Mouse (Mus musculus) stomach, embryonic 14.5 days (tissue): ENCODE measurements at regions not wholly inside any gene's neighbourhood (a gene's known extent, or its start where the extent isn't known, plus 50 kb on each side); places are given as distances from the start of the nearest gene placed in this dataset.

Source experiments
- ATAC-seq: fragments of 200-750 bp; cut with Nextera tagmentation; 2 replicates; pipeline ENCODE4 v1.8.0; 2017; ENCODE audit warnings: low read depth, moderate TSS enrichment; ENCODE audit not compliant: insufficient number of reproducible peaks, insufficient read depth, low FRiP score
- H3K27ac ChIP-seq: fragments of 300-500 bp; sonication (generic); 2 replicates; pipeline ENCODE4 v1.5.1; 2014; ENCODE audit warnings: mild to moderate bottlenecking, low read length, moderate library complexity, mixed read lengths
- H3K27me3 ChIP-seq: fragments of 300-500 bp; sonication (generic); 2 replicates; pipeline ENCODE4 v1.6.1; 2014; ENCODE audit warnings: low read length, control low read depth, mixed read lengths; ENCODE audit not compliant: control insufficient read depth, insufficient read depth
- H3K36me3 ChIP-seq: fragments of 300-500 bp; sonication (generic); 2 replicates; pipeline ENCODE4 v1.6.1; 2014; ENCODE audit warnings: mild to moderate bottlenecking, control low read depth, low read length, moderate library complexity, mixed read lengths; ENCODE audit not compliant: control insufficient read depth, insufficient read depth
- H3K4me1 ChIP-seq: fragments of 300-500 bp; sonication (generic); 2 replicates; pipeline ENCODE4 v1.6.1; 2014; ENCODE audit warnings: low read length, control low read depth, mixed read lengths; ENCODE audit not compliant: control insufficient read depth, insufficient read depth
- H3K4me2 ChIP-seq: fragments of 300-500 bp; sonication (generic); replicated peaks from 2 replicates; pipeline ENCODE4 v1.6.1; 2014; ENCODE audit warnings: low read depth, low read length, control low read depth
- H3K4me3 ChIP-seq: fragments of 300-500 bp; sonication (generic); 2 replicates; pipeline ENCODE4 v1.5.1; 2014; ENCODE audit warnings: low read depth, low read length, control low read depth
- H3K9ac ChIP-seq: fragments of 300-500 bp; sonication (generic); replicated peaks from 2 replicates; pipeline ENCODE4 v1.6.1; 2014; ENCODE audit warnings: low read depth, mild to moderate bottlenecking, control low read depth, low read length, moderate library complexity, mixed read lengths
- H3K9me3 ChIP-seq: fragments of 300-500 bp; sonication (generic); 2 replicates; pipeline ENCODE4 v1.6.1; 2016; ENCODE audit warnings: low read depth, low read length, control low read depth; ENCODE audit not compliant: control insufficient read depth
- WGBS: fragments of 180-500 bp; shearing (Covaris S2); extraction: QIAGEN DNeasy Blood & Tissue Kit; methylation state at CpG from one replicate; pipeline ENCODE4 v1.1.7; 2014; 5-methylcytosine and 5-hydroxymethylcytosine counted together

- Histone ChIP-seq H3K36me3 (no peaks in the 10 kb centered on the region), H3K4me3 (no peak overlapping the region), H3K9ac (no peak overlapping the region), H3K4me2 (no peak overlapping the region), H3K4me1 (no peaks in the 10 kb centered on the region), H3K27me3 (no peaks in the 10 kb centered on the region), H3K9me3 (no peaks in the 10 kb centered on the region), H3K27ac (no peak overlapping the region)
- no peak for ATAC-seq
These were observed 277.8 kb upstream of the Ngly1 start for GRCm38 (mm10) chr14:15971306-15971705.

- Histone ChIP-seq H3K4me2 (no peak overlapping the region), H3K36me3 (no peaks in the 10 kb centered on the region), H3K27me3 (no peaks in the 10 kb centered on the region), H3K4me3 (no peak overlapping the region), H3K9me3 (no peaks in the 10 kb centered on the region), H3K9ac (no peak overlapping the region), H3K27ac (no peak overlapping the region), H3K4me1 (no peaks in the 10 kb centered on the region)
- no peak for ATAC-seq
- 95% methylated on average over 1 of the region's 1 CpGs for WGBS
These were observed 271.7 kb upstream of the Ngly1 start for GRCm38 (mm10) chr14:15977366-15977765.

- 23% methylated on average over 1 of the region's 1 CpGs for WGBS
- H3K9me3 ChIP-seq = no peaks in the 10 kb centered on the region
- no peaks in the 10 kb centered on the region for H3K27me3 ChIP-seq
- no peak overlapping the region for H3K4me2 ChIP-seq
- ATAC-seq = no peak
- no peaks in the 10 kb centered on the region for H3K4me1 ChIP-seq
- no peak overlapping the region for H3K9ac ChIP-seq
- no peak overlapping the region for H3K27ac ChIP-seq
- no peaks in the 10 kb centered on the region for H3K36me3 ChIP-seq
- H3K4me3 ChIP-seq = no peak overlapping the region
These were observed 270.8 kb upstream of the Ngly1 start for GRCm38 (mm10) chr14:15978329-15978728.

- no peaks in the 10 kb centered on the region for H3K36me3 ChIP-seq
- no peak overlapping the region for H3K9ac ChIP-seq
- no peaks in the 10 kb centered on the region for H3K27me3 ChIP-seq
- H3K4me2 ChIP-seq = no peak overlapping the region
- H3K4me1 ChIP-seq = no peaks in the 10 kb centered on the region
- H3K9me3 ChIP-seq = no peaks in the 10 kb centered on the region
- no peak overlapping the region for H3K27ac ChIP-seq
- 79% methylated on average over 1 of the region's 1 CpGs for WGBS
- ATAC-seq = no peak
- H3K4me3 ChIP-seq = no peak overlapping the region
These were observed 243.7 kb upstream of the Ngly1 start for GRCm38 (mm10) chr14:16005409-16005808.

GRCm38 (mm10) chr14:16006968-16007367 lies 242.1 kb upstream of the Ngly1 start:
- H3K4me3 ChIP-seq = no peak overlapping the region
- H3K27ac ChIP-seq = no peak overlapping the region
- 85% methylated on average over 2 of the region's 2 CpGs for WGBS
- H3K9ac ChIP-seq = no peak overlapping the region
- H3K4me2 ChIP-seq = no peak overlapping the region
- H3K27me3 ChIP-seq = no peaks in the 10 kb centered on the region
- no peaks in the 10 kb centered on the region for H3K36me3 ChIP-seq
- no peaks in the 10 kb centered on the region for H3K4me1 ChIP-seq
- ATAC-seq = no peak
- H3K9me3 ChIP-seq = no peaks in the 10 kb centered on the region

DNA sequence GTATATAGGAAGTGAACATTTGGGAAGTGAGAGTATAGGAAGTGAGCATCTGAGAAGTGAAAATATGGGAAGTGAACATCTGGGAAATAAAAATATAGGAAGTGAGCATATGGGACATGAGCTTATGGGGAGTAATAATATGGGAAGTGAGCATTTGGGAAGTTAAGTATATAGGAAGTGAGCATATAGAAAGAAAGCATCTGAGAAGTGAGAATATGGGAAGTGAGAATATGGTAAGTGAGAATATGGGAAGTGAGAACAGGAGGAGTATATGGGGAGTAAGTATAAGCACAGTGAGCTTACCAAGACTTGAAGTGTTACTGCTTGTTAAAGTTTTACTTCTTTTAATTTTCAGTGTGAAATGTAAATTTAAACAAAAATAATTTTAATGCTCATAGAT lies 239.3 kb upstream of the Ngly1 start:
- Histone ChIP-seq H3K27me3 (no peaks in the 10 kb centered on the region), H3K9me3 (no peaks in the 10 kb centered on the region), H3K36me3 (no peaks in the 10 kb centered on the region), H3K27ac (no peak overlapping the region), H3K4me1 (no peaks in the 10 kb centered on the region), H3K4me2 (no peak overlapping the region), H3K9ac (no peak overlapping the region), H3K4me3 (no peak overlapping the region)
- no peak for ATAC-seq

DNA sequence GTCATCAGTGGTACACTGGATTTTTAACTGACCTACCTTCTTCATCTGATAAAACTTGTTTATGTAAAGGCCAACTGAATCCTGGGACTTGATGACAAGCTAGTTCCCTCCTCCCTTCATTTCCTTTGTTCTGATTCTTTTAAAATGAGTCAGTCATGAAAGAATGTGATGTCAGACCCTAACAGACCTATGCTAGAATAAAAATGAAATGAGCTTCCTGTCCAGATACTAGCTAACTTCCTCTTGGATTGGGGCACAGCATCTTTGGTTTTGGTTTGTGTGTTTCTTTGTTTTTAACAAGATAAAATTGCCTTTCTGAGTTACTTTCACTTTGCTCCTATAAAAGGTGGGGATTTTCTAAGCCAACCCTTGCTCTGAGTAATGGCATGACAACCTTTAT lies 225.2 kb upstream of the Ngly1 start:
- H3K9ac ChIP-seq = no peak overlapping the region
- no peak for ATAC-seq
- no peaks in the 10 kb centered on the region for H3K27me3 ChIP-seq
- no peak overlapping the region for H3K4me3 ChIP-seq
- H3K4me2 ChIP-seq = no peak overlapping the region
- no peaks in the 10 kb centered on the region for H3K9me3 ChIP-seq
- no peak overlapping the region for H3K27ac ChIP-seq
- no peaks in the 10 kb centered on the region for H3K36me3 ChIP-seq
- H3K4me1 ChIP-seq = no peaks in the 10 kb centered on the region

- no peak for ATAC-seq
- Histone ChIP-seq H3K27me3 (no peaks in the 10 kb centered on the region), H3K4me3 (no peak overlapping the region), H3K36me3 (no peaks in the 10 kb centered on the region), H3K9me3 (no peaks in the 10 kb centered on the region), H3K4me1 (no peaks in the 10 kb centered on the region), H3K27ac (no peak overlapping the region), H3K4me2 (no peak overlapping the region), H3K9ac (no peak overlapping the region)
These were observed 211.3 kb upstream of the Ngly1 start for GRCm38 (mm10) chr14:16037771-16038170.

- no peak for ATAC-seq
- Histone ChIP-seq H3K4me2 (no peak overlapping the region), H3K27ac (no peak overlapping the region), H3K9me3 (no peaks in the 10 kb centered on the region), H3K4me1 (no peaks in the 10 kb centered on the region), H3K9ac (no peak overlapping the region), H3K36me3 (no peaks in the 10 kb centered on the region), H3K27me3 (no peaks in the 10 kb centered on the region), H3K4me3 (no peak overlapping the region)
- 79% methylated on average over 1 of the region's 1 CpGs for WGBS
These were observed 210.7 kb upstream of the Ngly1 start for GRCm38 (mm10) chr14:16038336-16038735.
